Mouse (Mus musculus): ENCODE results near the gene Fcf1. TPM values are rescaled to one million over a fixed set of nuclear protein-coding genes. Genes with fewer than 3 reads are reported as not detected.

The Fcf1 gene
- total RNA-seq, 2 experiments from 2014 or later = 28.6 to 38.3 TPM

DNA sequence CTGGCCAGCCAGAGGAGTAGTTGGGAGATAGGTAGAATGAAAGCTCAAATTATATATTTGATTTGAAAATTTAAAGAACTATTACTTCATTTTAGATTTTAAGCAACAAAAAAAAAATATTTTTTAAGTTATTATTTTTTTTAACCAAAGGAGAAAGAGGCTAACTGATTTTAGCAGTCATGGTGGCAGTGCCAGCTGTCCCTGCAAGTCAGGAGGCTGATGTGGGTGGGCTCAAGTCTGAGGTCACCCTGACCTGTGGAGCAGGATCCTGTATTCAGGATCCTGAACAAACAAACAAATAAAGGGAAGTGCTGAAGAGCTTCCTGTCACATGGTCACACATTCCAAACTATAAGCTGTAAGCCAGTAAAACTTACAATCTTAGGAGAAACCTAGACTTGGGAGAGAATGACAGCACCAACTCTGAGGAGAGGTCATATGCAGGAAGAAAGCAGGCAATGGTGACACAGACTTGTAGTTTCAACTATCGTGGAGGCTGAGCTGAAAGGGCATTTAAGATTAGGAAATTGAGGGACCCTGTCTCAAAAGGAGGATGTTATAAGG, 11.8 kb upstream of the Fcf1 start:
- DNase-seq (ENCODE audit: low spot score in 2 of 2) = no peak
- intact Hi-C loops (cut with DNase I) = no loop called here

DNA sequence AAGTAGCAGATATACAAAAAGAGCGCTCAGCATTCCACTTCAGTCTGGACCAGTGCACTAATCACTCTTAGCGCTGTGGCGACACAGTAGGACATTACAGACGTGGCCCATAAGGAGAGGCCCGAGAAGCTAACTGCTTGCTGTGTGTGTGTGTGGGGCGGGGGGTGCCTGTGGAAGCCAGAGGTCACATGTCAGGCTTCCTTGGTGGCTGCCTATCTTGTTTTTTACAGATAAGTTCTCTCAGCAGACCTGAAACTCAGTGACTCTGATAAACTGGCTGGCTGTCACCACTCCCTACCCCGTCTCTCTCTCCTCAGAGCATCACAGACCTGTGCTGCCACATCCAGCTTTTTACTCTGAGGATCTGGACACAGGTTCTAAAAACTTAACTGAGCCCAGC, 8.1 kb upstream of the Fcf1 start:
- intact Hi-C loops (cut with DNase I) = no loop called here
- DNase-seq (ENCODE audit: low spot score in 2 of 2) = no peak

DNA sequence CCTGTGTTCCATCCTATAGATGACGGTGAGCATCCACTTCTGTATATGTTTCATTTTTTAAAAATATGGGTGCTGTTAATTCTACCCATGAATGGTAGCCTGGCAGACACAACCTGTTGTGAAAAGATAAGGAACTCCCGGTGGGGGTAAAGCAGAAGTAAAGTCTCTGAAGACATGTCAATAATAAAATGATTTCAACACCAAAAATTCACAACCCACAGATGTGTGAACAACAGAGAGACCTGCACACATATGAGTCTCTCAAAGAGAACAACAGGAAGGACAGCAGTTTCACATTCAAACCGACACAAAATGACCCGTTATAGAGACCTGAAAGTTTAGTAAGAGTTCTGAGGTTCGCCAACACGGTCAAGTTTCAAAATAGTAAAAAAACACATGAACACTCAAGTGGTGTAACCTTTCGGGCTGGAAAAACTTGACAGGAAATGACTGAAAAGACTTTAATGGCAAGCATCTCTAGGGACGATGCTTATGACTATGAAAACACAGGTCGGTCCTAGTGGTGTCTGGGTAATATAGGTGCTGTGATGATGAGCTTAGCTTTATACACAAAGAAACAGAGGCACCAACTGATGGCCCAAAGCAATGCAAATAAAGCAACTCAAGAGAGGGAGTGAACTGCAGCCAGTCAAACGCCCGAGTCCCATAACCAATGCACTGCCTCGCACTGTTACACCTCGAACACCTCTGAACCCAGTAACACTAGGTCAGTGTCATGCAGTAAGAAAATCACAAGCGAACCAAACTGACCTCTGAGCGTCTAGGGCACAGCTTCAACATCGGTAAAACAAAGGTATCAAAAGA, 1.7 kb upstream of the Fcf1 start:
- intact Hi-C loops (cut with DNase I) = no loop called here
- no peak for DNase-seq (ENCODE audit: low spot score in 2 of 2)

DNA sequence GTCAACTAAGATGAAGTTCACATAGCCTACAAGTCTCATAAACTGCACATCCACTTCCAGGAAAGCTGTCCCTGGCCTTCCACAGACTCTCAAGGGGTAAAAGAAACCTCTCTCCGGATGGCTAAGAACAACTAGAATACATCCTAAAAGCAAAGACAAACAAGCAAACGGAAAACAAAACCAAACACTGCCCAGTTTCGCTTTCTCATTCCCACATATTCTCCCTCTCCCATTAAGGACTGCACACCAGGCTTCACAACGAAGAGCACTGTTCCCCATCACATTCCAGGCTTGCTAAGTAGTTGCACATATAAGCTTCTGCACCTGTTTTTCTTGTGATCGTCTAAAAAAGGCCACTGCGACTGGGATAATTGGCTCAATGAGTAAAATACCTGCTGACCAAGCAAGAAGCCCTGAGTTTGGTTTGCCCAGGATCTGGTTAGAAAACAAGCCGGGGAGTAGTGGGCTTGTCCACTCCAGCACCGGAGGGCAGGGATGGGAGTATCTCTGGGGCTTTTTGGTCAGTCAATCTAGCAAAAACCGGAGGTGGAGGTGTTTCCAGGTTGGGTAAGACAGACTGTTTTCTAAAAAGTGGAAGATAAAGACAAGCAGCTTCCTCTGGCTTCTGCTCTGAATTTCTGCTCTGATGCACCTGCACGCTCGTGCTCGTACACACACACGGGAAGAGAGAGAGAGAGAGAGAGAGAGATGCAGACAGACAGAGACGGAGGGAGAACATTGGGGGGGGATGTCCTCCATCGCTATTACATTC, 855 bp upstream of the Fcf1 start:
- intact Hi-C loops (cut with DNase I) = loop anchor here (1.0 kb wide), 1 partner anchor 26 kb away; the partner anchor contains the start of gene Ylpm1
- no peak for DNase-seq (ENCODE audit: low spot score in 2 of 2)

DNA sequence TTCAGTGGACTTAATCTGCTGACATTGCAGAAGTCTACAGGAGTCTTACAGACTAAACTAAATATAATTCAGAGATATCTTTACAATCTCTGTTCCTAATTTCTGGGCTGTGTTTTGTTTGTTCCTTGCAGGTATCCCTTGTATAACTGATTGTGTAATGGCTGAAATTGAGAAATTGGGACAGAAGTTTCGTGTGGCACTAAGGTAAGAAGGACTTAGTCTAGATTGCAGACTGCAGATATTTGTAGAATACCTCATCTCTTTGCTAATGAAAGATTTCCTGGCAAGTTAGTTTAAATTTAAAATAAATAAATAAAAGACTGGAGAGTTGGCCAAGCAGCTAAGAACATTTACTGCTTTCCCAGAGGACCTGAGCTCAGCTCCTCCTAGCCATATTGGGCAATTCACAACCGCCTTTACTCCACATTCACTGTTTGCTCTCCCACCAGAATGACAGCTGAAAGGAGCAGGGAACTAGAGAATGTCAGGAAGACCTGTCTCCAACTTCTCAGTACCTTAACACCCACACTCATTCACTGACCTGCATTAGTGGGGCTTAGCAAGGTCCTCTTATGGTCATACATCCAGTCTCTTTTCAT, 8.7 kb downstream of the Fcf1 start:
- DNase-seq (ENCODE audit: low spot score in 2 of 2) = no peak
- intact Hi-C loops (cut with DNase I) = no loop called here

DNA sequence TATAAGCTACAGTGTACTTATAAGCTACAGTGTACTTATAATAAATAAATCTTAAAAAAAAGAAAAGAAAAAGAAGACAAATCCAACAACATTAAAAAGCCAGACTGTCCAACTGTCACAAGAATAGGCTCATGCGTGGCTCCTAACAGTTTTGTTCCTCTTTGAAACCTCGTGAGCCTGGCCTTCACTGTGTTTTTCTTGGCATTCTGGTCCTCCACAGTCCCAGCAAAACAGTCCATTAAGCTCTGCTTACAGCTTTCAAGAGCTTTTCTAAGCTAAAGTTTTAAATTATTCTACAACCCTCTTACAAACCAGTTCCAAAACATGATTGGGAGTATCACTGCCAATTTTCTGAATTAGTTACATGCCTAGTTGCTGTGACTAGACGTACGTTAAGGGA, 18.8 kb downstream of the Fcf1 start:
- intact Hi-C loops (cut with DNase I) = no loop called here
- no peak for DNase-seq (ENCODE audit: low spot score in 2 of 2)

DNA sequence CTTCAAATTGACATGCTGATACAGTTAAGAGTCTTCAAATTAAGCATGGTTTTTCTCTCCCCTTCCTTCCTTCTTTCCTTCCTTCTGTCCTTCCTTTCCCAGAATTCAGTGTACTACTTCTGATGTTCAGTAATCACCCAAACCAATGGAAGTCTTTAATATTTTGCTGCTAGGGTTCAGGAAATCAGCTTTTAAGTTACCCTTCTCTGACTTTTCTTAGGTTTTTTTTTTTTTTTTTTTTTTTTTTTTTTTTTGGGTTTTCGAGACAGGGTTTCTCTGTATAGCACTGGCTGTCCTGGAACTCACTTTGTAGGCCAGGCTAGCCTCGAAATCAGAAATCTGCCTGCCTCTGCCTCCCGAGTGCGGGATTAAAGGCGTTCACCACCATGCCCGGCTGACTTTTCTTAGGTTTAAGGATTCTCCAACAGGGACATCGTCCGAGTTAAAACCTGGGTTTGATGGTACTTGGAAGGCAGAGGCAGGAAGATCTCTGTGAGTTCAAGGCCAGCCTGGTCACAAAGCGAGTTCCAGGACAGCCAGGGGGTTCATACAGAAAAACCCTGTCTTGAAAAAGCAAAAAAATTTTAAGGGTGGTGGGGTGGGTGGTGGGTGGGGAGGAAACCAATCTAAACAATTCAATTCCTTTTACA, 24.5 kb downstream of the Fcf1 start:
- DNase-seq (ENCODE audit: low spot score in 2 of 2) = no peak
- intact Hi-C loops (cut with DNase I) = loop anchor here (10.0 kb wide), 1 partner anchor 380 kb away; the partner anchor contains the start of gene Abcd4

DNA sequence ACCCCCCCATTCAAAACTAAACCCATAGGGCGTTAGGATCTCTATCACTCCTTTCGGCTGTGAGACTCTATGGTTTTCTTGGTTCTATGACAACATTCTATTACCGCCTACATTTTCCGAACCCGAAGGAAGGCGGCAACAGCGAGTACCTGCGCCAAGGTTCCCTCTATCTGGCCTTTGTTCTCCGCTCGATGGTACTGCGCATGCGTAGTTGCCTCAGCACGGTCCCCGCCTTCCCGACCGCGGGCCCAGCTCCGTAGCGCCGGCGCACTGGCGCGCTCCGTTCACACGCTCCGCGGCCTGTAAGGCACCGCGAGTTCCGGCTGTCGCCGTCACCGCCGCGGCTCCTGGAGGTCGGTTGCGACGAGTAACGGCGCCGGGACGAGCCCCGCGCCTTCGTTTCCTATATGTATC, 25.4 kb downstream of the Fcf1 start, which contains the start of gene Ylpm1:
Gene Ylpm1, plus strand, starts transcription at position 239 of the 414 bp plus-strand sequence.
- intact Hi-C loops (cut with DNase I) = loop anchor here (1.0 to 10.0 kb wide), 2 partner anchors 26 to 381 kb away; partner anchors contain the start of genes Abcd4, Arel1 and Fcf1
- peak; percentile 98 to 99 for DNase-seq (ENCODE audit: low spot score in 2 of 2)

- DNase-seq (ENCODE audit: low spot score in 2 of 2) = peak; percentile 45 to 67
- intact Hi-C loops (cut with DNase I) = loop anchor here (1.0 to 10.0 kb wide), 2 partner anchors 26 to 382 kb away; partner anchors contain the start of genes Abcd4, Arel1 and Fcf1
Measured at GRCm38 (mm10) chr12:84996501-84997398, 26.1 kb downstream of the Fcf1 start.

GRCm38 (mm10) chr12:84999053-84999452, 28.4 kb downstream of the Fcf1 start:
- DNase-seq (ENCODE audit: low spot score in 2 of 2) = no peak
- intact Hi-C loops (cut with DNase I) = loop anchor here (10.0 kb wide), 1 partner anchor 384 kb away; the partner anchor contains the start of gene Abcd4

DNA sequence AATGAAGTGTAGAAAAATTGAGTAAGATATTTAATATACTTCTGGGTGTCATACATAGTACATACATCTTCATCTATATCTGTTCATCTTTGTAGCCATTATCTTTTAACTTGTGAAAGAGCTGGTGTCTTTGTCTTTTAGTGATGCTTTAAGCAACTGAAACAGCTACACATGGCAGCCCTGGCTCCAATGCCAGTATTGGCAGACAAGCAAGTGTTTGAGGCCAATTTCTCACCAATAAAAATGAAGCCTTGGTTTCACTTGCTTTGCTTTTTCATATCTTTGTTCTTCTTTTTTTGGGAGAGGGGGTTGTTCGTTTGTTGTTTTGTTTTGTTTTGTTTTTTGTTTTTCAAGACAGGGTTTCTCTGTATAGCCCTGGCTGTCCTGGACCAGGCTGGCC, 35.5 kb downstream of the Fcf1 start:
- DNase-seq (ENCODE audit: low spot score in 2 of 2) = no peak
- intact Hi-C loops (cut with DNase I) = no loop called here

GRCm38 (mm10) chr12:85007021-85007420, 36.3 kb downstream of the Fcf1 start:
- intact Hi-C loops (cut with DNase I) = no loop called here

GRCm38 (mm10) chr12:85009776-85010175, 39.1 kb downstream of the Fcf1 start:
- no peak for DNase-seq (ENCODE audit: low spot score in 2 of 2)
- intact Hi-C loops (cut with DNase I) = no loop called here

More at GRCm38 (mm10) chr12:85007021-85007420, 36.3 kb downstream of the Fcf1 start:
- DNase-seq (ENCODE audit: low spot score in 2 of 2) = no peak

DNA sequence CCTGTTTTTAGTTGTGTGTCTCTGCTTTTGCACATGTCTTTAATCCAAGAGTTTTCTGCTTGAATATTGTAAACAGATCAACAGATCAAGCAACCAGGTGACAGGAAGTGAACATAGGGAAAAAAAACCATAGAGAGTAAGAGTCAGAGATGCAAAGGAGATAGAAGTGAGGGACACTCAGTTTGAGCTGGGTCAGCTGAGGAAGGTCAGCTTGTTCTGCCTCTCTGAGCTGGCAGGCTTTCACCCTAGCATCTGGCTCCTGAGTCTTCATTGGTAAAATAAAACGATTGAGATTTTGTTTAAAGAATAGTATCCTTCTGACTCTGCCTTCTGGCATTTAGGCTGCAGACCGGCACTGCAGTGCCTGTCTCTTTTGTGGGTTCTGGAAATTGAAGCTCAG, 39.8 kb downstream of the Fcf1 start:
- intact Hi-C loops (cut with DNase I) = no loop called here

DNA sequence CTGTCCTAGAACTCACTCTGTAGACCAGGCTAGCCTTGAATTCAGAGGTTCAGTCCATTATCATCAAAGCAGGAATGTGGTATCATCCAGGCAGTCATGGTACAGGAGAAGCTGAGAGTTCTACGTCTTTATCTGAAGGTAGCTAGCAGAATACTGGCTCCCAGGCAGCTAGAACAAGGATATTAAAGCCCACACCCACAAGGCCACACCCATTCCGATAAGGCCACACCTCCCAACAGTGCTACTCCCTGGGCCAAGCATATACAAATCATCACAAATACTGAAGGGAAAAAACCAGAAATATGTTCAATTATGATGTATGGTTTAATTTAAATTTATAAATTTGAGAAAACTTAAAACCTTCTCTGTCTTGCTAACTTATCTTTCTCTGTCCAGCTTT, 41.5 kb downstream of the Fcf1 start:
- no peak for DNase-seq (ENCODE audit: low spot score in 2 of 2)
- intact Hi-C loops (cut with DNase I) = no loop called here

More for the DNA sequence above, 39.8 kb downstream of the Fcf1 start:
- no peak for DNase-seq (ENCODE audit: low spot score in 2 of 2)

DNA sequence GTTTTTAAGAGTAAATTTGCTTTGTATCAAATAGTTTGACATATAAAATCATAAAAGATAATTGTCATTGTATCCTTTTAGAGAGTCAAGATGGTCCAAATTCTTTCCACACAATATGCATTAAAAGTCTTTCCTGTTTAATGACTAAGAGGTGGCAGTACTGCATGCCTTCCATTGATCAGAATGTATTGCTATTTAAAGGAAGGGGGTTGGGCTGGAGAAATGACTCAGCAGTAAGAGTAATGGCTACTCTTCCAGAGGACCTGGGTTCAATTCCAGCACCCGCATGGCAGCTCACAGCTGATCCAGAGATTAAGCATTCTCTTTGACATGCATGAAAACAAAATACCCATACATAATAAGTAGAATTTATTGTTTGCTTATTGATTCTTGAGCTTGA, 51.4 kb downstream of the Fcf1 start:
- no peak for DNase-seq (ENCODE audit: low spot score in 2 of 2)
- intact Hi-C loops (cut with DNase I) = no loop called here

DNA sequence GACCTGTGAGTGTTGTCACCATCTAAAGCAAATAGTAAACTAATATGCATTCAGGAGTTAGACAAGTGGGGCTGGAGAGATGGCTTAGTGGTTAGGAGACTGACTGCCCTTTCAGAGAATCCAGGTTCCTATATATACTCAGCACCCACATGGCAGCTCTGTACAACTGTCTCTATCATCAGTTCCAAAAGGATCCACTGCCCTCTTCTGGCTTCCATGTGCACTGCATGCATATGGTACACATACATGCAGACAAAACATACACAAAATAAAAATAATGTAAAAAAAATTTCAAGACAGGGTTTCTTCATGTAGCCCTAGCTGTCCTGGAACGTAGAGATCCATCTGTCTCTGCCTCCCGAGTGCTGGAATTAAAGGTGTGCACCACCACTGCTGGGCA, 62.0 kb downstream of the Fcf1 start:
- intact Hi-C loops (cut with DNase I) = no loop called here
- no peak for DNase-seq (ENCODE audit: low spot score in 2 of 2)
